Mouse (Mus musculus) C3H10T1/2 (cell line): ENCODE data around the gene Vmn1r93. TPM values are rescaled to one million over a fixed set of nuclear protein-coding genes. Genes with fewer than 3 reads are reported as not detected.

Source experiments
- polyA plus RNA-seq, 2 experiments: library from polyadenylated mRNA; unstranded; fragments of >200 nt; fragmentation: generic; extraction: Trizol; gene quantifications; one replicate each; pipeline ENCODE4 v1.2.1; 2012; ENCODE audit warnings: missing spikeins in 2 of 2

Vmn1r93 gene
- not detected for polyA plus RNA-seq

GRCm38 (mm10) chr7:20138988-20139387, at the start of gene Vmn1r93:
Vmn1r93 (minus strand) TSS chr7:20139088.

GRCm38 (mm10) chr7:20168277-20168676, 29.4 kb upstream of the Vmn1r93 start, which contains the start of gene Vmn1r94:
Vmn1r94 (minus strand) TSS chr7:20168377.

GRCm38 (mm10) chr7:20122479-20122878, 16.4 kb downstream of the Vmn1r93 start, which contains the start of gene Gm16442:
Gm16442 (minus strand) TSS chr7:20122579.

GRCm38 (mm10) chr7:20099380-20099779, 39.5 kb downstream of the Vmn1r93 start, which contains the start of gene Vmn1r91:
Vmn1r91 (plus strand) TSS chr7:20099680.

Other genes starting within 250 kb of the Vmn1r93 start
- gene Pvr, start 217.9 kb downstream of the Vmn1r93 start, polyA plus RNA-seq: 1 to 10 TPM; 5.5 to 6.8 TPM
- gene Igsf23, start 188.3 kb downstream of the Vmn1r93 start, polyA plus RNA-seq: under 1 TPM; 0.28 to 0.59 TPM
- gene Ceacam20, start 173.7 kb downstream of the Vmn1r93 start, polyA plus RNA-seq: under 1 TPM in 1 of 2 experiments, not detected in 1; 0.01 TPM
- not detected for gene Nlrp9b, start 147.6 kb downstream of the Vmn1r93 start, polyA plus RNA-seq
- not detected for gene Vmn1r91, start 39.4 kb downstream of the Vmn1r93 start, polyA plus RNA-seq
- not detected for gene Gm16442, start 16.5 kb downstream of the Vmn1r93 start, polyA plus RNA-seq
- not detected for gene Vmn1r94, start 29.3 kb upstream of the Vmn1r93 start, polyA plus RNA-seq
- not detected for gene Vmn1r95, start 54.6 kb upstream of the Vmn1r93 start, polyA plus RNA-seq
- not detected for gene Gm6164, start 66.5 kb upstream of the Vmn1r93 start, polyA plus RNA-seq
- gene Gm4498, start 94.7 kb upstream of the Vmn1r93 start, polyA plus RNA-seq: not detected
- gene Gm5890, start 123.7 kb upstream of the Vmn1r93 start, polyA plus RNA-seq: not detected
- not detected for gene Gm4133, start 195.0 kb upstream of the Vmn1r93 start, polyA plus RNA-seq
- gene Gm5728, start 236.3 kb upstream of the Vmn1r93 start, polyA plus RNA-seq: not detected